Mouse (Mus musculus): ENCODE data around the gene Kmt2d.

- no peak for TF ChIP-seq EP300 (IDR thresholded peaks at IDR 0.05; ENCODE audit: low read depth)
- TF ChIP-seq CTCF (IDR thresholded peaks at IDR 0.05; ENCODE audit: low read depth): no peak
Observed at GRCm38 (mm10) chr15:98865771-98866170, 5.2 kb downstream of the Kmt2d start.
